Mouse (Mus musculus) G1E (cell line): Measurements from ENCODE around the gene Il9.

ENCODE experiments used
- CTCF ChIP-seq: IDR thresholded peaks from 2 replicates; pipeline ENCODE4 v1.5.1; 2012; ENCODE audit warnings: low read depth, low read length, inconsistent platforms, mixed read lengths
- POLR2AphosphoS5 ChIP-seq: IDR thresholded peaks from 2 replicates; pipeline ENCODE4 v1.6.1; 2012; ENCODE audit warnings: low read depth, low read length, inconsistent platforms; ENCODE audit not compliant: insufficient replicate concordance
- TAL1 ChIP-seq: conservative IDR thresholded peaks from 2 replicates; pipeline ENCODE4 v1.6.1; 2012; ENCODE audit warnings: low read depth, low read length, inconsistent platforms, mixed read lengths

- no peak for TF ChIP-seq CTCF
- TF ChIP-seq TAL1: no peak
- TF ChIP-seq POLR2AphosphoS5: no peak
These were observed 43.6 kb downstream of the Il9 start, which contains the start of gene Slc25a48 for GRCm38 (mm10) chr13:56438211-56439075.
